Mouse (Mus musculus) MEL (cell line): Measurements from ENCODE around the gene Gm20388. TPM values are rescaled to one million over a fixed set of nuclear protein-coding genes. Genes with fewer than 3 reads are reported as not detected.

Experiments
- DNase-seq: peaks from one replicate; pipeline ENCODE4 v3.0.0; 2011; ENCODE audit warnings: low read depth, low spot score
- H3K27ac ChIP-seq: 2 replicates; pipeline ENCODE4 v1.5.1; 2012; ENCODE audit warnings: low read depth, mild to moderate bottlenecking, control low read depth, low read length, moderate library complexity; ENCODE audit not compliant: control insufficient read depth
- H3K27me3 ChIP-seq, 2 experiments: fragments of 150-350 bp in 1 of 2; sonication (generic) in 1 of 2; 2 replicates each; pipeline ENCODE4 v1.6.1; 2012; ENCODE audit warnings: low read length in 2 of 2, mild to moderate bottlenecking in 2 of 2, improper control_type of control experiment in 1 of 2, moderate library complexity in 1 of 2; ENCODE audit not compliant: insufficient read depth in 2 of 2, control insufficient read depth in 1 of 2
- H3K36me3 ChIP-seq, 2 experiments: 2 replicates each; pipeline ENCODE4 v1.6.1; 2012 to 2014; ENCODE audit warnings: low read length in 2 of 2, improper control_type of control experiment in 1 of 2, inconsistent platforms in 1 of 2, mild to moderate bottlenecking in 1 of 2; ENCODE audit not compliant: insufficient read depth in 2 of 2, control insufficient read depth in 1 of 2
- H3K4me1 ChIP-seq, 2 experiments: fragments of 150-350 bp in 1 of 2; sonication (generic) in 1 of 2; 2 replicates each; pipeline ENCODE4 v1.6.1; 2012; ENCODE audit warnings: low read length in 2 of 2, improper control_type of control experiment in 1 of 2, mild to moderate bottlenecking in 1 of 2; ENCODE audit not compliant: insufficient read depth in 2 of 2, control insufficient read depth in 1 of 2
- H3K4me3 ChIP-seq, 2 experiments: fragments of 150-350 bp in 1 of 2; sonication (generic) in 1 of 2; 2 replicates each; pipeline ENCODE4 v1.5.1; 2012; ENCODE audit warnings: low read depth in 2 of 2, low read length in 2 of 2, mild to moderate bottlenecking in 2 of 2, moderate library complexity in 2 of 2, control low read depth in 1 of 2, improper control_type of control experiment in 1 of 2; ENCODE audit not compliant: control insufficient read depth in 1 of 2, insufficient read depth in 1 of 2
- H3K79me2 ChIP-seq: 2 replicates; pipeline ENCODE4 v1.6.1; 2012; ENCODE audit warnings: mild to moderate bottlenecking, low read length, moderate library complexity; ENCODE audit not compliant: control insufficient read depth, poor library complexity, insufficient read depth
- H3K9ac ChIP-seq: 2 replicates; pipeline ENCODE4 v1.6.1; 2012; ENCODE audit warnings: low read depth, mild to moderate bottlenecking, control low read depth, low read length, moderate library complexity; ENCODE audit not compliant: control insufficient read depth, poor library complexity, severe bottlenecking
- H3K9me3 ChIP-seq: fragments of 150-350 bp; sonication (generic); replicated peaks from 2 replicates; pipeline ENCODE4 v1.6.1; 2012; ENCODE audit warnings: mild to moderate bottlenecking, low read length, improper control_type of control experiment, moderate library complexity; ENCODE audit not compliant: insufficient read depth
- BHLHE40 ChIP-seq: IDR thresholded peaks from 2 replicates; pipeline ENCODE4 v1.6.1; 2012; ENCODE audit warnings: low read depth, mild to moderate bottlenecking, inconsistent platforms, low read length, improper control_type of control experiment, borderline replicate concordance
- CHD2 ChIP-seq: IDR thresholded peaks from 2 replicates; pipeline ENCODE4 v1.6.1; 2011; ENCODE audit warnings: low read length, improper control_type of control experiment
- CTCF ChIP-seq, 3 experiments: IDR thresholded peaks in 2 of 3; conservative IDR thresholded peaks in 1 of 3; 2 replicates each; pipeline ENCODE4 v1.5.1; 2011 to 2012; ENCODE audit warnings: low read length in 3 of 3, low read depth in 2 of 3, mild to moderate bottlenecking in 2 of 3, improper control_type of control experiment in 1 of 3, inconsistent platforms in 1 of 3, mixed read lengths in 1 of 3, moderate library complexity in 1 of 3; ENCODE audit not compliant: control insufficient read depth in 1 of 3, insufficient read depth in 1 of 3, poor library complexity in 1 of 3, severe bottlenecking in 1 of 3
- E2F4 ChIP-seq: IDR thresholded peaks from 2 replicates; pipeline ENCODE4 v1.6.1; 2011; ENCODE audit warnings: low read depth, low read length, improper control_type of control experiment, borderline replicate concordance
- EP300 ChIP-seq, 2 experiments: IDR thresholded peaks; 2 replicates each; pipeline ENCODE4 v1.6.1; 2011; ENCODE audit warnings: improper control_type of control experiment in 2 of 2, low read length in 2 of 2, low read depth in 1 of 2, mild to moderate bottlenecking in 1 of 2
- GATA1 ChIP-seq: IDR thresholded peaks from 2 replicates; pipeline ENCODE4 v1.6.1; 2011; ENCODE audit warnings: low read depth, low read length, improper control_type of control experiment
- KAT2A ChIP-seq: conservative IDR thresholded peaks from 2 replicates; pipeline ENCODE4 v1.6.1; 2012; ENCODE audit warnings: low read depth, low read length, improper control_type of control experiment, inconsistent platforms
- MEF2A ChIP-seq: IDR thresholded peaks from 2 replicates; pipeline ENCODE4 v1.6.1; 2014; ENCODE audit warnings: low read depth, mild to moderate bottlenecking, inconsistent platforms, low read length, improper control_type of control experiment; ENCODE audit not compliant: poor library complexity, insufficient replicate concordance, severe bottlenecking; ENCODE audit errors: extremely low read depth
- MYB ChIP-seq: IDR thresholded peaks from 2 replicates; pipeline ENCODE4 v1.6.1; 2011; ENCODE audit warnings: mild to moderate bottlenecking, low read depth, low read length, improper control_type of control experiment
- NELFE ChIP-seq: IDR thresholded peaks from 2 replicates; pipeline ENCODE4 v1.6.1; 2011; ENCODE audit warnings: low read depth, low read length, improper control_type of control experiment
- NRF1 ChIP-seq: IDR thresholded peaks from 2 replicates; pipeline ENCODE4 v1.6.1; 2014; ENCODE audit warnings: low read depth, mild to moderate bottlenecking, inconsistent platforms, low read length, improper control_type of control experiment, moderate library complexity; ENCODE audit not compliant: poor library complexity, insufficient read depth, severe bottlenecking
- POLR2A ChIP-seq, 2 experiments: IDR thresholded peaks; 2 replicates each; pipeline ENCODE4 v1.6.1; 2011 to 2012; ENCODE audit warnings: low read length in 2 of 2, mild to moderate bottlenecking in 2 of 2, control low read depth in 1 of 2, improper control_type of control experiment in 1 of 2, low read depth in 1 of 2, moderate library complexity in 1 of 2; ENCODE audit not compliant: control insufficient read depth in 1 of 2, insufficient read depth in 1 of 2, poor library complexity in 1 of 2
- POLR2AphosphoS5 ChIP-seq: IDR thresholded peaks from 2 replicates; pipeline ENCODE4 v1.6.1; 2012; ENCODE audit warnings: low read depth, borderline replicate concordance, mild to moderate bottlenecking, inconsistent platforms, low read length, moderate library complexity, mixed read lengths
- RAD21 ChIP-seq: IDR thresholded peaks from 2 replicates; pipeline ENCODE4 v1.6.1; 2011; ENCODE audit warnings: mild to moderate bottlenecking, low read depth, low read length, improper control_type of control experiment
- RCOR1 ChIP-seq: IDR thresholded peaks from 2 replicates; pipeline ENCODE4 v1.6.1; 2012; ENCODE audit warnings: low read depth, mild to moderate bottlenecking, inconsistent platforms, low read length, improper control_type of control experiment
- SIN3A ChIP-seq: IDR thresholded peaks from 2 replicates; pipeline ENCODE4 v1.6.1; 2012; ENCODE audit warnings: low read length, improper control_type of control experiment, inconsistent platforms
- UBTF ChIP-seq: IDR thresholded peaks from 2 replicates; pipeline ENCODE4 v1.6.1; 2012; ENCODE audit warnings: low read depth, mild to moderate bottlenecking, inconsistent platforms, low read length, improper control_type of control experiment, moderate library complexity, borderline replicate concordance; ENCODE audit not compliant: insufficient read depth
- USF1 ChIP-seq: IDR thresholded peaks from 2 replicates; pipeline ENCODE4 v1.6.1; 2014; ENCODE audit warnings: low read depth, mild to moderate bottlenecking, inconsistent platforms, low read length, improper control_type of control experiment, moderate library complexity
- ZC3H11A ChIP-seq: IDR thresholded peaks from 2 replicates; pipeline ENCODE4 v1.6.1; 2012; ENCODE audit warnings: low read depth, mild to moderate bottlenecking, inconsistent platforms, low read length, improper control_type of control experiment
- ZNF384 ChIP-seq: IDR thresholded peaks from 2 replicates; pipeline ENCODE4 v1.6.1; 2012; ENCODE audit warnings: low read depth, mild to moderate bottlenecking, inconsistent platforms, low read length, improper control_type of control experiment
- polyA plus RNA-seq, 2 experiments: library from polyadenylated mRNA; stranded (reverse) in 1 of 2; unstranded in 1 of 2; fragments of >175 nt in 1 of 2; fragments of >200 nt in 1 of 2; gene quantifications; 2 replicates each; pipeline versions ENCODE4 v1.2.1 to v1.2.4; 2012; ENCODE audit warnings: low replicate concordance in 2 of 2, low read depth in 1 of 2; ENCODE audit not compliant: insufficient read length in 2 of 2, insufficient read depth in 1 of 2, missing spikeins in 1 of 2
- total RNA-seq: library from RNA; depleted of rRNA; stranded (reverse); fragments of 300-350 nt; gene quantifications from 2 replicates; pipeline ENCODE4 v1.2.3, GENCODE M21; 2012

Gene Gm20388
- total and polyA plus RNA-seq, 3 experiments, result 11.1 to 17.8 TPM; not detected in 1

DNA sequence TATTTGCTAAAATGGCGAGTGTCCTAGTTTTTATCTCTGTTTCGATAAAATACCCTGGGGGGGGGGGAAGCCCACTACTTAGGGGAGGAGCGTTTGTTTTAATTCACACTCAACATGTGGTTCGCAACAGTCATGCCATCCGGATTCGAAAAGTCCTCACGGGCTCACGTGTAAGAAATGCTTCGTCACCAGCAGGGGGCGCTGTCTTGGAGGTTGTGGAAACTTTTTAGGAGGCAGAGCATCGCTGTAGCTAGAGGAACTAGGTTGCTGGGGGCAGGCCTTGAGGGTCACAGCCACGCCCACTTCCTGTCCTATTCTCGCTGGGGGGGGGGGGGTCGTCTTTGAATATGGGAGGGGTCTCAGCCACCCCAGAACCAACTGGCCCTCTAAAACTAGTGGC, 1514.0 kb downstream of the Gm20388 start:
- TF ChIP-seq SIN3A (no peak), CTCF (IDR thresholded peaks at IDR 0.05 in 2 of 3, conservative IDR thresholded peaks at IDR 0.05 in 1 of 3; ENCODE audit: control insufficient read depth in 1 of 3, insufficient read depth in 1 of 3, low read depth in 2 of 3, low read length in 3 of 3, poor library complexity in 1 of 3, severe bottlenecking in 1 of 3) (peak; percentile 24 to 54 (median 37); a peak in 5 of 6 replicates), UBTF (no peak)
- TF ChIP-seq, all 39 proteins: peak for 1
- Histone ChIP-seq H3K27me3 (no peaks in the 10 kb centered on the region), H3K9ac (no peak overlapping the region), H3K27ac (no peak overlapping the region), H3K4me3 (no peak overlapping the region), H3K36me3 (no peaks in the 10 kb centered on the region), H3K79me2 (no peaks in the 10 kb centered on the region), H3K9me3 (no peaks in the 10 kb centered on the region), H3K4me1 (no peaks in the 10 kb centered on the region)
- peak; percentile 54 for DNase-seq

DNA sequence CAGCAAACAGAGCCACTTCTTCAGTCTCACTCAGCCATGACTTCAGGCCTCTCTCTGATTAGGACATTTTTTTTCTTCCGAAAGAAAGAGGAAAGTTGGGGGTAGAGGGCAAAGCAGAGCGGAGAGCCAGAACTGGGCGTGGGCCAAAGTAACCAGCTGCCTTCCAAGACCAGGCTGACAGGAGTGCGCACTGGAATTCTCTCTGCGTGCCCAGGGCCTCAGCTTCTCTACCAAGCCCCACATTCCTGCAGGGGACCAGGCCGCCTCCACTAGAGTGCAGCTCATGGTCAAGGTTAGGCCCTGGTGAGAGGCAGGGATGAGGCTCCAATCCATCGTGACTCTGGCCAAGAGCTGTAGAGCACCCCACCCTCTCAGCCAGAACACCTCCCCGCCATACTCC, 1520.9 kb downstream of the Gm20388 start:
- no peaks in the 10 kb centered on the region for H3K36me3 ChIP-seq
- no peak for DNase-seq
- H3K9me3 ChIP-seq, result no peaks in the 10 kb centered on the region
- no peak overlapping the region for H3K9ac ChIP-seq
- TF ChIP-seq GATA1 (no peak), RCOR1 (no peak), MYB (no peak), NELFE (no peak), CTCF (IDR thresholded peaks at IDR 0.05 in 2 of 3, conservative IDR thresholded peaks at IDR 0.05 in 1 of 3; ENCODE audit: control insufficient read depth in 1 of 3, insufficient read depth in 1 of 3, low read depth in 2 of 3, low read length in 3 of 3, poor library complexity in 1 of 3, severe bottlenecking in 1 of 3) (no peak), RAD21 (no peak)
- TF ChIP-seq, all 39 proteins: peak for 0
- Histone ChIP-seq H3K27me3 (no peaks in the 10 kb centered on the region), H3K4me3 (no peak overlapping the region), H3K79me2 (no peaks in the 10 kb centered on the region), H3K4me1 (no peaks in the 10 kb centered on the region), H3K27ac (no peak overlapping the region)

DNA sequence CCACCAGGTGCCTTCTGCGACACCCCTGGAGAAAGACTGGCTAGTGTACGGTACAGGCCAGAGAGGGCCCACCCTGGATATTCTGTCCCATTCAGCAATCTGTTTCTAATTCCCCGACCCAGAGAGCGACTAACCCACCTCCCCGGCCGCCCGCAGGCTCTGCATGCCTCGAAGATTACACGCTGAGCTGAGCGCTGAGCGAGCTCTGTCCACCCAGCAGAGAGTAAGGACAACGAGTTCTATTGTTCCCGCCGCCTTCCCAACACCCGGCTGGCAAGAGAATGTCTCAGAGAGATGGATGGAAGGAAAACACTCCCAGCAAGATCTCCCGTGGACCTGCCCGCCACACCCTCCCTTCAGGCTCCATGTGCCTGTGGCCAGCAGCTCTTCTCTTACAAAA, 1522.8 kb downstream of the Gm20388 start:
- Histone ChIP-seq H3K9ac (no peak overlapping the region), H3K27ac (no peak overlapping the region), H3K27me3 (no peaks in the 10 kb centered on the region), H3K4me1 (no peaks in the 10 kb centered on the region), H3K9me3 (no peaks in the 10 kb centered on the region), H3K36me3 (no peaks in the 10 kb centered on the region), H3K79me2 (no peaks in the 10 kb centered on the region), H3K4me3 (no peak overlapping the region)
- TF ChIP-seq EP300 (IDR thresholded peaks at IDR 0.05; ENCODE audit: low read depth in 1 of 2, low read length in 2 of 2) (no peak), POLR2AphosphoS5 (no peak), ZNF384 (no peak), USF1 (no peak), NRF1 (no peak), CHD2 (no peak), BHLHE40 (no peak), SIN3A (no peak), E2F4 (no peak), UBTF (no peak), ZC3H11A (no peak), POLR2A (IDR thresholded peaks at IDR 0.05; ENCODE audit: control insufficient read depth in 1 of 2, insufficient read depth in 1 of 2, low read depth in 1 of 2, low read length in 2 of 2, poor library complexity in 1 of 2) (no peak), MYB (no peak), RAD21 (no peak), KAT2A (no peak), MEF2A (no peak)
- DNase-seq, result no peak
